Mouse (Mus musculus): Measurements from ENCODE around the gene Pmpcb.
"Not testable (repeated sequence)": the region's sequence is repeated elsewhere in the genome, so short reads cannot be mapped to it uniquely, and the experiment has no call there.

Gene Pmpcb

DNA sequence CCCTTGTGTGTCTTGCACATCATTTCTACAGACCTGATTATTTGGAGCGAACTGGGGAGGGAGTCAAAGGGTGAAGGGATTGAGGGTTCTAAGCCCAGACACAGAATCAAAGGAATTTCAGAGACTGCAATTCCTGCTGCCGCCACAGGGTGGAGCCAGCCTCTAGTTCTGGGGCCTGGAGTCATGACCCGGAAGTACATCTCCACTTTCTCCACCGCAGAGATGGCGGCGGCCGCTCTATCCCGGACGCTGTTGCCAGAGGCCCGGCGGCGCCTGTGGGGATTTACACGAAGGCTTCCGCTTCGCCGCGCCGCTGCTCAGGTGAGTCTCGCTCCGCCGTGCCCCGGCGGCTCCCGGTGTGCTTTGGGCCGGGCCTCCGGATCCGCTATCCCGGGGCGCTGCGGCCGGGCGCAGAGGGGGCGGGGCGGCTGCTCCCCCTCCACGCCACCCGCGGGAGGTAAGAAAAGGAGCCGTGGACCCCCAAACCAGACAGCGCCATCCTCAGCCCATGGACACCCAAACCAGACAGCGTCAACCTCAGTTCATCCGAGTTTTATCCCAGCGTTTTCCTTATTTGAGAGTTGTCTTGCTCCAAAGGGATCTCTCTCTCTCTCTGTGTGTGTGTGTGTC, at the start of gene Pmpcb:
Pmpcb (plus strand) TSS at position 186 of the 630 bp plus-strand sequence.
- peak; percentile 77 to 86 for DNase-seq (ENCODE audit: low spot score in 2 of 2)

DNA sequence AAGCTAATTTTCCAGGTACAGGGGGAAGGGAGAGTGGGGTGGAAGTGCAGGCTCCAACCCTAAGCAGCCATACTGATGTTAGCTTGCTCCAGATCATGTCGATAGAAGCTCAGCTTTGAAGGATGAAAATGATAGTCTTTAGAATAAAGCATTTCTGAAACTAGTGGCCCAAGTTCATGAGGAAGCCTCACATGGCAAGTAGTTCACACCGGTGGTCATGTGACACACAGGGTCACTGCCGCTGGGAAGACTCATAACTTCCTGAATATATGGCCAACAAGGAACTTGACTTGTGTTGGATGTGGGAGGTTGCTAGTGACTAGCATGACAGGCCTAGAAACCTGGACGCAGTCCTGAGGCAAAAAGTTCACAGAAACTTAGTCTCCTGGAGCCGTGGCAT, 44.7 kb upstream of the Pmpcb start:
- DNase-seq (ENCODE audit: low spot score in 2 of 2) = no peak

DNA sequence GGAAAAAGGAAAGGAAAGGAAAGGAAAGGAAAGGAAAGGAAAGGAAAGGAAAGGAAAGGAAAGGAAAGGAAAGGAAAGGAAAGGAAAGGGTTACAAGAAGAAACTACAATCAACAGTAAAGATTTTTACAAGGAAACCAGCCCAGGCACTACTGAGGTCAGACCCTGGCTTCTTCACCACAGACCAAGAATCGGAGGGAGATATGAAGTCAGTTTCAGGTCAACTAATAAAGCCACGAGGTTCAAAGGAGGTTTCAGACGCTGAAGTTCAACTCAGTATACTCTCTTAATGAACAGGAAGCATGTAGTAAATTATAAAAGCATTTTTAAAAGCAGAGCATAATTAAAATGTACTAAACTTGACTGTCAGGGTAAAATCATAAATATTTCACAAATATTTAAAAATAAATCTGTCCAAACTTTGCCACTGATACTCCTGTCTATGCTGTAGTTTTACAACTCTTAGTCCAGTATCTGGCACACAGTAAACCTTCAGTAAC, 43.5 kb upstream of the Pmpcb start:
- DNase-seq (ENCODE audit: low spot score in 2 of 2) = no peak

DNA sequence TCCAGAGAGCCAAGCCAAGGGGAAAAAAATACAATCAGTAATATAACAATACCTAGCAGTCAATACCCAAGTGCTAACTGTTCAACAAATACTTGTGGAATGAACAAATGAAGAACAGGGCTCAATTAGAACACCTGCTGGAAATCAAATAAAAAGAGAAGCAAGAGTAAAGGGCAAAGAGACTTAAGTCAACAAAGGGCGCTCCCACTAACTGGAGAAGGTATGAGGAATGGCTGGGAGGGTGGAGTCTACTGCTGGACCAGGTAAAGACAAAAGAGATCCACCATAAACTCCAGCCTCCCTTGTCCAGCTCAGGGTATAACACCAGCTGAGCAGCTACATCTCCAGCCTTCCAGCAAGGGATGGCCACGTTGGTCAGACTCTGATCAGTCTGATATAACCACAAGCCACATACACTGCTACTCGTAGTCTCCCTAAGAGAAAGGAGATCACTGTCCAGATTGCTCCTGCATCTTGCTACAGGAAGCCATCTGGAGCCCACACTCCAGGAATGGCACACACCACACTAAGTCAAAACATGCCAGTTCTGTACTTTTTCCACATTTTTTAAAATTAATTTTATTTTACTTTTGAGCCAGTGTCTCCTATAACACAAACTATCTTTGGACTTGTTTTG, 42.0 kb upstream of the Pmpcb start:
- DNase-seq (ENCODE audit: low spot score in 2 of 2) = no peak

DNA sequence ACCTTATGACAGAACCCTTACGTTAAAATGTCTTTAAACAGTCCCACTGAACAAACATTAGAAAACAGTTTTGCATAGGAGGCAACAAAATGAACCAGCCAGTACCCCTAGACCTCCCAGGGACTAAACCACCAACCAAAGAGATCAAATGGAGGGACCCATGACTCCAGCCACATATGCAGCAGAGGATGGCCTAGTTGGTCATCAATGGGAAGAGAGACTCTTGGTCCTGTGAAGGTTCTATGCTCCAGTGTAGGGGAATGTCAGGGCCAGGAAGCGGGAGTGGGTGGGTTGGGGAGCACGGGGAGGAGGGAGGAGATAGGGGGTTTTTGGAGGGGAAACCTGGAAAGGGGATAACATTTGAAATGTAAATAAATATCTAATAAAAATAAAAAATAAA, 37.4 kb upstream of the Pmpcb start:
- not testable (repeated sequence) for DNase-seq (ENCODE audit: low spot score in 2 of 2)

DNA sequence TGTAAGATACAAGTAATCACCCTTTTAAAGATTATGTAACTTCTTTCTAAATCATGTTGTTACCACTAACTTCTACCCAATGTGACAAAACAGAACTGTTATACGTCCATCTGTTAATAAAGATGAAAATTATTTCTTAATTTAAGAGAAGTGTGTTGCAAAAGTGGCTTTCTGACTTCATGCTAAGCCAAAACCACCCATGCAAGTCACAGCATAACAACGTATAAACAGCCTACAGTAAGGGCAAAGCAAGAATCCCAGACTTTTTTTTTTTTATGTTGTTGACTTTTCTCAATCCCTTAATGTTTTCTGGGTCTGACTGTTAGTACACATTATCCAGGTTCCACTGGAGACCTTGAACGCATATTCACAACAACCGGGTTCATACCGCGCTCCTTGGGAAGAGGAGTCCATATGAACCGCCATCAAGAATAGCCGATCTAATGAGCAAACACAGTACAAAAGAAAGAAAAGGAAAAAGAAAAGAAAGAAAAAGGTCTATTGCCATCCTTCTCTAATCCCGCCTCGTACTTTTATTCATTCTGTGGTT, 36.6 kb upstream of the Pmpcb start:
- DNase-seq (ENCODE audit: low spot score in 2 of 2) = no peak

DNA sequence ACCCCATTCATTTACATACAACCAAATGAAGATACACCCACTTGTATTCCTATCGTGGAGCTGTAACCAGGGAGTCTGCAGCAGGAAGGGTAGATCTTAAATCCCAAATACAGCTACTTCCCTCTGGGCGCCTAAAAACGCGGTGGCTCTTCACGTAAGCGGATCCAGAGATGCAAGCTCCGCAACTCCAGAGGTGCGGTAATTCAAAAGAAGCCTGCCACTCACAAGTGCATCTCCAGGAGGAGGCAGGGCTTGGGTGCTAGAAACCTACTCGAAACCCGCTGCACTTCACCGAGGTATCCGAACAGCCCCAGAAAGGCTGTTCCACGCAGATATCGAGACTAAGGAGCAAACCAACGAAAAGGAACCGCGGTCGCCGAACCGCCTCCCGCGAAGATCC, 36.0 kb upstream of the Pmpcb start:
- no peak for DNase-seq (ENCODE audit: low spot score in 2 of 2)

DNA sequence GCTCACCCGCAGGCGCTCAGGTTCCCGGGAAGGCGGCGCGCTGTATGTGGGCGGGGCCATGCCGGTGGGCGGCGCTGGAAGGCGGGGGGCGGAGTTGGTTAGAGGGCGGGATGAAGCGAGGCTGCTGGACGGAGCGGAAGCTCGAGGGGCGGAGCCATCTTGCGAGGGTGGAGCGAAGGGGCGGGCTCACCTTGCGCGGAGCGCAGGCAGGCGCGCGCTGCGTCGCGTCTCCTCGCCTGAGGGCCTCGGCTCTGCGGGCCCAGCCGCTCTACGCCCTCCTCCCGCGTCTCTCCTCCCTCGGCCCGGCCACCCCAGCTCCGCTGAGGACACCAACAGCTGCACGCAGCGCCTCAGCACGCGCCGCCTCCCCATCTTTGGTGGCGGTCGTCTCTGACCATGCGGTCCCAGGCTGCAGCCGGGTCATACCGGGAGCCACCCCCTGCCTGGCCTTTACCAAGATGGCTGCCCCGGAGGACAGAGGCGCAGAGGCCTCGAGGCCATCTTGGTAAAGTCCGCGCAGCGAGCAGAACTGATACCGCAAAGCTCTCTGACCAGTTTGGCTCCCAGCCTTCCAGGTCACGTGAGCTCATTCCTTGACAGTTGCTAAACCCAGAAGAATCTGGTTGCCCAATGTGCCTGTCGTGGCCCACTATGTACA, 35.5 kb upstream of the Pmpcb start, which contains the start of gene Napepld:
Napepld (minus strand) TSS at position 46 of the 658 bp plus-strand sequence.
- peak; percentile 99 for DNase-seq (ENCODE audit: low spot score in 2 of 2)

DNA sequence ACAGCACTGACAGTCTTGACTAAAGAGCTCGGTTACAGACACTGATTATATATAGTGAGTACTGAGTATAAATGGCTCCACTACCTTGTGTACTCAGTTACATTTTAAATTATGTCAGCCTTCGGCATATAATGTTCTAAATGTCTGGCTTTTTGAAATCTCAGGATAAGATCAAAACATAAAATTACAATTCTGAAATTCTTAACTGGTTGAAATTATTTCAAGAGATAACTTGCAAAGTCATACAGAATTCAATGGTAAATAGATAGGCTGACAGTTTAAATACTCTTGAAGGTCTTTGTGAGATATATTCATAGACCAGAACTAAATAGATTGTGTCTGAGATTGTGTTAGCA, 35.0 kb upstream of the Pmpcb start:
- no peak for DNase-seq (ENCODE audit: low spot score in 2 of 2)

DNA sequence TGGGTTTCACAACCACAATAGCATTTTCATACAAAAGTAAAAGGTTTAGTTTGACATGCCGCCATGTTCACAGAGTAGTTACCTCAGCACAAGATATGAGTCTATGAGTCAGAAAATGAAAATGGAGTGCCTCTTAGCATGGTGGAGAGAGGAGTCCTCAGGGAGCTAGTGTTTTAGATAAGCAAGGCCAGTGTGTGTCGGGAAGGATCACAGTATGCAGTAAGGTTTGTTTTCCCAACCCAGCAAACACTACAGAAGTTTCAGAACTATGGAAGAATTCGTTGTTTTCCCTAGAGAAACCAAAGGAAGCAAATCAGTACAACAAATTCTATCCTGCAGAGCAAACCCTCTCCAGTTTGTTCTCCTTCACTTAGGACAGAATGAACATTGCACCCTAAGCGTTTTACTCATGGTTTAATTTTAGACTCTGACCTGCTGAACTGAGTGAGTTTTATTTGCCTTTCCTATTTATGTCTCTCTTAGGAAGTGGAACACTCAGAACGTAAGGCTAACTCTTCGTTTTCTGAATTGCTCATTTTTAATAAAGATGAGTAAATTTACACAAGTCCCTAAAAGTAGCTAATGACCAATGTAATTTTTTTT, 34.0 kb upstream of the Pmpcb start:
- no peak for DNase-seq (ENCODE audit: low spot score in 2 of 2)

DNA sequence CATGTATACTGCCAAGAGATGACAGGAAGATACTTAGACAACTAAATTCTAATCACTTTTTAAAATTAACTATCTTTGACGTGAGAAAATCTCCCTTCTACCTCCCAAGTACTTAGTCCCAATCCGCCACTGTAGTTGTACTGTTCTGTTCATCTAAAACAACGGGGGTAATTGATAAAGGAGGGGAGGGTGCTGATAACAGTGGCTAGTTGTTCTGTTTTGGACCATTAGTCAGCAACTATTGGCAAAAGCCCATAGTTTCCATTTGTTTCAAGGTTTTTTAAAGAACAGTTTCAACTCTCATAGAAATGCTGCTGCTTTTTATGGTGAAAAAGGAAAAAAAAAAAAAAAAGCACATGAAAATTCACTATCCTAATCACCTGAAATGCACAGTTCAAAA, 33.2 kb upstream of the Pmpcb start:
- no peak for DNase-seq (ENCODE audit: low spot score in 2 of 2)

DNA sequence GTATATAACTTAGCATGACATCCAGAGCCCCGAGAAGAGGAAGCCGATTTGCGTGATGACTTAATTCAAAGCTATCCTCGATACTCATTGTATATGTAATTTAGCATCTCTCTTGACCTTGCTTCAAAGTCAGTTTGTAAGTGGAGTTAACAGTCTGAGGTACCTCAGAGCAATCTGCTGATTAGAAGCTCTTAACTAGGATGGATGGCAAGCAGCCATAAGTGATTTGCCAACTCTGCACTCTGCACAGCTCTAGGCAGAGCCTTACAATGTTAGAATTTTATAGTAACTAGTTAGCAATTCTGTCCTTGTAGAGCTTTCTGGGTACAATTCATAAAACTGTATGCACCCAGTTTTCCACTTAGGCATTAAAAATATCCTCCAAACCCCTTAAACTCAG, 30.4 kb upstream of the Pmpcb start:
- DNase-seq (ENCODE audit: low spot score in 2 of 2) = no peak

DNA sequence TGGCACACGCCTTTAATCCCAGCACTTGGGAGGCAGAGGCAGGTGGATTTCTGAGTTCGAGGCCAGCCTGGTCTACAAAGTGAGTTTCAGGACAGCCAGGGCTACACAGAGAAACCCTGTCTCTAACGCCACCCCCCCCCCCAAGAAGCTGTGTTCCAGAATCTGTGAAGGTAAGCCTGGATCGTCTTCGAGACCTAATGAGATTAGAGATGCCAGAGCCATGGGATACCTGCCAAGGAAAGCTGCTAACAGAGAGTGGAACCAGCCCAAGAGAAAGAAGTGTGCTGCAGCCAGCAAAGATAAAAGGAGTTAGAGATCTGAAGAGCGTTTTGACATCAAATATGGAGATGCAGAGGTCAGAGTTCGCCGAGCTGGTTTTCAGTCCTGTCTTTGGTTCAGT, 28.9 kb upstream of the Pmpcb start:
- DNase-seq (ENCODE audit: low spot score in 2 of 2) = not testable (repeated sequence)

DNA sequence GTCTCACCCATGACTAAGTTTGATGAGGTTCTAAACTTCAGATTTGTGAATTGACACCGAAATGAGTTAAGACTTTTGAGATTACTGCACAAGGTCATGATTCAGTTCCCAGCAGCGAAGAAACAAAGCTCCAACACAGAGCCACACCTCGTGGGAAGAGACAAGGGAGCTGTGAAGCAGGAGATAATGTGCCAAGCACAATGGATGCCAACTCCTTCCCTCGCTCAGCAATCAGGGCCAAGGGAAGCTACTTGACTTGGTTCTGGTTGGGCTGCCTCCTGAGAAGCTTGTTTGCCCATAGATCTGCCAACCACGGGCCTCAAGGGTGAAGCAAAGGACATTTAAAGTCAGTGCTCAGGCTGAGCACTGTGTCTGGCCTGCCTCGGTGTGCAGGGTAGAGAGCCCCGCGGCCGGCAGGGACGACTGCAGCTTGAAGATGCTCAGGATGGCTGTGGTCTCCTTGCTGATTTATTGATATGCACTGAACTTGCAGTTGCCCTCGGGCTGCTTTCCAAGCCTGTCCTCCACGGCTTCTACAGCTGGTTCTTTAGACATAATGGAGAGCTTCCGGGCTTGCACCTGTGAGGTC, 24.7 kb upstream of the Pmpcb start:
- DNase-seq (ENCODE audit: low spot score in 2 of 2) = no peak

DNA sequence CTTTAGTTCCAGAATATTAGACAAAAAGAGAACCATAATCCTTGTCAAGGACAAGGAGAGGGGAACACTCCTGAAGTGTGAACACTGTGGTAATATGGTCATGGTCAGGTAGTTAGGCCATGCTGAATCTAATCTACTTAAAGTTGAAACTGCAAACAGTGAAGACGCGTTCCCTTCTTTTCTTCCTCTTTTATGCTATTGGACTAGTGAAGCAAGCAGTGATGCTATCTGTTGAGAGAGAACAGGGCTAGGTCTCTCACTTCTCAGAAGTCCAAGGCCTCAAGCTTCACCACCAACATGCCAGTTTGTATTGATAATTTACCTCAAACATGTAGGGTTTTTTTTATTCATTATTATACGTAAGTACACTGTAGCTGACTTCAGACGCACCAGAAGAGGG, 22.5 kb upstream of the Pmpcb start:
- DNase-seq (ENCODE audit: low spot score in 2 of 2) = no peak

DNA sequence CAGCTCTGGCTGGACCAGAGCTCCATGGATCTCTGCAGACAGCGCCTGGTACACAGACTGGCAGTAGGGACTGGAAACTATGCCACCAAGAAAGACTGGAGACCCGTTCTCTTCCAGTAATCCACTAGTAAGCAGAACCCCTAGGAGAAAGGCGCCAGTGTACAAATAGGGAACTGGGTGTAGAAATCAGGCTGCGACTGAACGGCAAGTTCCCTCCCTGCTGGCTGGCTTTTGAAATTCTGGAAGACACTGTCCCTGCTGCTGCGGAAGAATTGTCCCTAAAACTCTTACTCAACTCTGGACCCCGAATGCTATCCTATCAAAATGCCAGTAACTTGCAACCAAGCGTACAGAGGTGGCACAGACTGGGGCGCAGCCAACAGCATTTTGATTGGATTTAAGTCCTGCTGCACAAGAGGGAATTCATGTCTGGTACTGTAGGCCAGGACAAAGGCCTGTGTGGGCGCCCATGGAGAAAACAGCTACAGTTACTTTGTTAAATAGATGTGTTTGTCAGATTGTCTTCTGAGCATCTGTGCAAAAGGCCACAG, 19.7 kb upstream of the Pmpcb start:
- DNase-seq (ENCODE audit: low spot score in 2 of 2) = no peak

DNA sequence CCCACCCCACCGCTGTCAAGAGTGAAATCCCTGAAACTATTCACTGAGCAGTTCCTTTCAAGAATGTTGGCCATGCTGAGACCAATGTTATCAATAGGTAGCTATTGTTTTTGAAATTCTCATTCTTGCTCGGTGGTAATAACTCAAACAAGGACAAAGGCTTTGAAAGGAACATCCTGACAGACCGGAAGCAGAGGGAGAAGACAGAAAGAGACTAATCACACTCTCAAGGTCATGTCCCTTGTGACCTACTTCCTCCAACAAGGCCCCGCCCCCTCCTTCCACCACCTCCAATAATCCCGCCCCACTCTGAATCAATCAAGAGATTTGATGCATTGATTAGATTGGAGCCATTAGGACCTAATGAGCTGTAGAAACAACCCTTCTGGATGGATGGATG, 18.4 kb upstream of the Pmpcb start:
- DNase-seq (ENCODE audit: low spot score in 2 of 2) = no peak

DNA sequence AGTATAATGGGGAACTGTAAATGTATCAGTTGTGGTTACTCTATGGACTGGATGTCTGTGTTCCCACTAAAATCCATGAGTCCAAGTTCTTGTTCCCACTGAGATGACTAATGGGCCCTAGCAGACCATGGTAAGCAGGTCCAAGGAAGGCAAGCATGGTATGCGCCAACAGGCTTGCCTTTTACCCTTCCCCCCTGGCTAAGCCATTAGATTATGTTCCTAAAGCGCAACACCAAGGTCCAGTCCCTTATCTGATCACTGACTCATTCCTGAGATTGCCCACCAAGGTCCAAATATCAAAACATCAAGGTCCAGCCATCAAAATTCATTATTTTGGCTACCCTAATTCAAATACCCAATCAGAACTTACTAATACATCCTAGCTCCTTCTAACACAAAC, 17.7 kb upstream of the Pmpcb start:
- no peak for DNase-seq (ENCODE audit: low spot score in 2 of 2)

DNA sequence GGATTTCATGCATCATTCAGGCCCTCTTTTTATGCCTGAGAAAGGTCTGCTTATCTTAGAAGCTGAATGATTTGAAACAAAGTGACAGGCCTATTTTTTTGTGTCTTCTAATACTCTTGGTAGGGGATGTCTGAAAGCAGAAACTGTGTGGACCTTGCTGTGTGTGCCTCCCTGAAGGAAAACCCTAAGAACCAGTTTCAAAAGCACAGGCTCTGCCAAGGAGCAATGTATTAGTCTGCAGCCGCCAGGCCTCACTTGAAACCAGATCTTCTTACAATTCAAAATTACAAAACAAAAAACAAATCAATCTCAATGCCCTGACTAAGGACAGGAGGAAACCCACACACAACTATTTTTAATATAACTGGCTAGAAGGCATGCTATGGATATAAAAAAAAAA, 12.5 kb upstream of the Pmpcb start:
- DNase-seq (ENCODE audit: low spot score in 2 of 2) = no peak

DNA sequence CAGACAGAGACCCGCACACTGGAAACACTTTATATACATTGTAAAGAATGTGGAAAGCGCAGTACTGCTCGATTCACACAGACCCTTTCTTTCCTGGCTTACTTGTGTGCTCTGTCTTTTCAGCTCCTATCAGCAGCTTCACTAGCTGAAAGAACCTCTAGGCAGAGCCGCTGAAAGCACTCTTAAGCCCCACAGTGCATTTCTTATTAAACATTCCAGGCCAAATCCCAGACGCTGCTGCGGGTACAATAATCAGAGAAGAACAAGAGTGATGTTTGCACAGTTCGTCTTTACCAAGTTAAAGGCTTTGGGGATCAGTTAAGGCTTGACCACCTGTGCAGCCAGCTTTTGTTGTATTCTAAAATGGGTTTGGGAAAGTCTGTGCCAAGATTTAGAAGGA, 12.1 kb upstream of the Pmpcb start:
- DNase-seq (ENCODE audit: low spot score in 2 of 2) = no peak

DNA sequence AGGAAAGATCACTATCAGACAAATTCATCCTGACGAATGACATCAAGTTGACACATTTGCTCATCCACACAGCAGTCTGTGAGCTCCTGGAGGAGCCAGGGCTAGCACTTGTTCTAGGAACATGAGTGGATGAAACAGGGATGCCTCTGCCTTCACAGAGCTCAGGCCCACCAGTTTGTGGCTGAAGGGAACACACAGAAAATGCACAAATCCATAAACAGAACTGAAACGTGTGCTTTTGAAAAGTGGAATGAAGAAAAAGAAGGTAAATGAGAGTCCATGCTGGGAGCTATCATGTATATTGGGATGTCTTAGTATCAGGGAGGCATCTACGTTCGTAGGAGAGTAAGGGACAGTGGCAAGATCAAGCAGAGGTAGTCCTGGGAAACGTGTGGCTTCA, 7.8 kb upstream of the Pmpcb start:
- no peak for DNase-seq (ENCODE audit: low spot score in 2 of 2)

All from urinary bladder, postnatal 4 days (tissue).